Mouse (Mus musculus) lung, postnatal 10 days (tissue): Measurements from ENCODE around the gene Bmper.
A peak's percentile ranks its signal among the peaks of the same experiment; 100 is the strongest.

ENCODE experiments used
- DNase-seq: peaks from one replicate; pipeline ENCODE4 v3.0.0; 2021

Bmper gene

GRCm38 (mm10) chr9:23444975-23445374, 222.1 kb downstream of the Bmper start:
- no peak for DNase-seq

DNA sequence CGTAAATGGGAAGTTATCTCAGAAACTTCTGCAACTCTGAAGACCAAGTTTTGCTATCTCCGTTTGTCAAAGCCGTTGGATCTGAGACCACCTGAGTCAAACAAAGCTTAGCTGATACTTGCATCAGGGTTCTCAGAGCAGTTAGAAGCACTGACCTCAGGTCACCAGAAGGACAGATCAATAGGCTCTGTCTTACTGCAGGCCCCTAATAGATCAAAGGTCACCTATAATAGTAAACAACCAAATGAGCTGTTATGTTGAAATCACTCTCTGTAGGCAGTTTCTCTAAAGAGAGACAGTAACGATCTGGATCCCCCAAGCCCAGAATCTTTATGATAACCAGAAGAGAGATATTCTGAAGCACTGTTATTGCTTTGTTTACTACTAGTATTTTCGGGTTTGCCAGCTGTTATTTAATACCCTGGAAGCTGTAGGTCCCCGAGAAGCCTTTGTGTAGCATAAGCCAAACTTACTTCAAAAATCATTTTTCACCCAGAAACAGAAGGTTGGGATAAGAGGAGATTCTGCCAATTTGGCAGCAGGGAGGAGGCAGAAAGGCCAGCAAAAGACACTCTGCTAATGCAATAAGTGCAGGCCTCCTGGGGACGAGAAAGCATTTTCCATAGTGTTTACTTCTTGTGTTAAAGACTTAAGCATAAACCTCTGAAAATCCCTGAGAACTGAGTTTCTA, 224.5 kb downstream of the Bmper start:
- peak; percentile 6 for DNase-seq

DNA sequence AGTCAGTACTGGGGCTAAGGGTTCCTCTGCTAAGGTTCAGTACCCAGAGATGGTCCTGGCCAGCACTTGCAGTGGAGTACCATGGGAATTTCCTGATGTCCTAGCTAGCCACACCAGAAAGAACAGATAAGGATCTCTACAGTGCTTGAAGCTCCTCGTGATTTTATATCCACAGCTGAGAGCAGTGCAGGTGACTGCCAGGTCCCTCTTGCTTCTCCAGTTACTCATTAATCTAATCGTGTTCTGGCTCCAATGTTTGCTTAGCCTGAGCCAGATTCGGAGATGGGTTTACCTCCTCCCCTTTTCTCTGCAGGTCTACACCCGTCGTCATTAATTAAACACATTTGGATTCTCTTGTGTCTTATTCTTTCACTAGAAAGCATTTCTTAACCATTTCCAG, 230.4 kb downstream of the Bmper start:
- no peak for DNase-seq

DNA sequence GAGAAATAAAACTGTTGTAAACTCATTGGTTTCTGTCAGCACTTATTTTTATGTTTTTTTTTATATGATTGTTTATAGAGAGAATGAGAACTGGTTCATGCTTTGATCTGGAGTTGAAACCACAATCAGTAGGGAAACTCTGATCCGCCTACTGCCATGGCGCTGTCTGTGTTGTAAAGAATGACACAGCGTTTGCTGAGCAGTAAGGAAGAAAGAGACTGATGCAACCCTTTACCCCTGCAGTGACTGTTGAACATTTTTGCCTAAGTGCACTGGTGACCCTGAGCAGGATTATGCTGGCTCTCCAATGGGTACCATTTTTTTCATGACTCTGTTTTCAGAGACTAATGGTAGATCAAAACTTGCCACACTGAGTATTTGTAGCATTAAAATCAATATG, 234.3 kb downstream of the Bmper start:
- DNase-seq = no peak

- peak; percentile 41 for DNase-seq
These were observed 237.8 kb downstream of the Bmper start for GRCm38 (mm10) chr9:23460721-23461120.

DNA sequence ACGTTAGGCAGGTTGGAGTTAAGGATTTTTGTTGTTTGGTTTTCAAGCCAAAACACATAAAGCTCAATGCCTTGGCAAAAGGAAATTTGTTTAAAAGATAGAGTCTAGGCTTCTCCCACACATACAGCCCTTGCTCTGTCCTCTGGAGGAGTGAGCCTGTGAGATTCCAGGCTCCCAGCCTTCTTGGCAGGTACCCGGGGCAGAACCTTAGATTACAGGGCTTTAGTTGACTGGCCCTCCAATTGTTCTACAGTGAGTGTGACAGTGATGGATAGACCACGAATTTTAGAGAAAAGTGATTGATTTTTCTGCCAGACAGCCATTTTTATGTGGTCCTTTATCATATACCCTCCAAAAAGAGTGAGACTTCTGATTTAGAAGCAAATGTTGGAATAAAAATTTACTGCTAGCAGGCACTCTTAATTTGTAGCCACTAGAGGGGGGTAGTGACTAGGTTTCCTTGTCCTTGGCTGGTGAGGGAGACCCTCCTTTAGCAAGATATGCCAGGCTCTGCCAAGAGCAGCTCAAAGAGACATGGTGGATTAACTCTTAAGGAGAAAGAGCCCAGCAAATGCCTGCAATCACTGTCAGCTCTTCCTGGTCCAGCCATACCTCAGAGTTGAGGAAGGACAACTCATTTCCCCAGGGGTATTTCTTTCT, 240.2 kb downstream of the Bmper start:
- DNase-seq = peak; percentile 62

DNA sequence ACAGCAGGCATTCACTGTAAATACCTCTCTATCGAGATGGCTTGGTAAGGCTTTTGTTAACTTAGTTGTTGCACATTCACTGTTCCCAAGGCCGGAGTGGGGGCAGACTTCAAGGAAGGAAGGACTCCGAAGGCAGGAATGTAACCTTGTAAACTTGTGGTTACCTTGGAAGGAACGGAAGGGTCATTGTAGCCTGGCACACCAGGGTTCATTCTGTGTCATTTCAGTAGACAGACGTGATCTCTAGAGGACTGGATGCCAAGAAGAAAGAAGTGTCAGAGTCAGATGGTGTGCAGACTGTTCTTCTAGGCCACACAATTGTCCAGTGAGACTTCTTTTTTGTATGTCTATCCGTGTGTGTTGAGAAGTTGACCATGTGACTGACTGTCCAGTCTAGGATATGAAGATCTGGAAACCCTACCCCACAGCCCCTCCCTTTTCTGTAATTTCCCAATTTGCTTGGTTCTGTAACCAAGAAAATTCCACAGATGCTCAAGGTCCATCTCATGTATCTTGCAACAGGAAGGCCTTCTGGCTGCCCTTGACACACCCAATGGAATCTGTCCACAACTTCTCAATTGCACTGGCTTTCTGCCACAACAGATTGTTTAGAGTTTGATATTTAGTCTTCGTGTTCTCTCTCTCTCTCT, 242.2 kb downstream of the Bmper start:
- peak; percentile 63 for DNase-seq

DNA sequence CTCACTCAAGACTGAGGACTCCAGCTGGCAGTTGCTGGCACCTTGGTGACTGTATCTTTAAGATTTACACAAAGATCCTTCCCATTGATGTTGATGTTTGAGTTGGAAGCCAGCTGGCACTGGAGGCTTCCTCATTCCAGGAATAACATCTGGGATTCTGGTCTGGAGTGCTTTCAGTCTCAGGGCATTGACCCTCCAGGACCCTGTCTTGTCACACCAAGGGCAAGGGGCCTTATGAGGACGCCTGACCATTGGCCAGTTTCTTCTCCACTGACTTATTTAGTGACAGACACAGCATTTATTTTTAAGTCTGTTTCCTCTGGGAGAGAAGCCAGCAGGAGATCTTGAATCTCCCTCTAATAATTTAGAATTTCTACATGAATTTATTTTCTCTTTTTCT, 247.0 kb downstream of the Bmper start:
- DNase-seq = peak; percentile 70

DNA sequence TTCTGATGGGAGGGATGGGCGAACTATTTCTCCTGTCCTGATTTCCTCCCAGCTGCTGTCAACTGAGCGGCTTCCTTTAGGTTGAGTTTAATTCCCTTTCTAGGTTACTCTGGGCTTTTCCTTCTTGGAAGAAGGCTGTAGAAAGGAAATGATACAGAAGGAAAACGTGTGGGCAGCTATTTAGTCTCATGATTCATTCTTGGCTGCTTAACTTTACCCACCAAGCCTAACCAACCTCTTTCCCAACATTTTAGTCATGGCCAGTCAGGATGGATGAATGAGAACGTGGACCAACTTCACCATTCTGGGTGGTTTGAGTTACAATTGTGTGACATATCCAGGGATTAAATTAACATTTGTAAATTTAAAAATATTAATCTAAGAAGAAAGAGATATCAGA, 263.0 kb downstream of the Bmper start:
- DNase-seq = no peak

- no peak for DNase-seq
These were observed 264.0 kb downstream of the Bmper start for GRCm38 (mm10) chr9:23486725-23487378.

DNA sequence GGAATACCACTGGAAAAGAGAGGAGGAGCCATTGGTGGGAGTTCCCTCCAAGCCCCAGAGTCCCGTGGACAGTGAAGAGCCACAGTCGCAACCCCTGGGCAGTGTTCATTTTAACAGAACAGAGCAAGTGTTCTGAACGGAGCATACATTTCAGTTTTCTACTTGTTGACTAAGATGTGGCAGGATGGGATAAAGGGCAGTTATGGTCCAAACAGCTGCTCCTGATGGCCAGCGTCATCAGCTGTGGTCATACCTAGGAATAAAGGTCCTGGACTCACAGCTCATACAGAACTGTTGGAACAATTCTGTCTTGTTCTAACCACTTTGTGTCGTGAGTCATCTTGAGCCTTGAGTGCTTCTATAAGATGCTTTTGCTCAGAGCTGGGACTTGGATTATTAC, 265.4 kb downstream of the Bmper start:
- no peak for DNase-seq

DNA sequence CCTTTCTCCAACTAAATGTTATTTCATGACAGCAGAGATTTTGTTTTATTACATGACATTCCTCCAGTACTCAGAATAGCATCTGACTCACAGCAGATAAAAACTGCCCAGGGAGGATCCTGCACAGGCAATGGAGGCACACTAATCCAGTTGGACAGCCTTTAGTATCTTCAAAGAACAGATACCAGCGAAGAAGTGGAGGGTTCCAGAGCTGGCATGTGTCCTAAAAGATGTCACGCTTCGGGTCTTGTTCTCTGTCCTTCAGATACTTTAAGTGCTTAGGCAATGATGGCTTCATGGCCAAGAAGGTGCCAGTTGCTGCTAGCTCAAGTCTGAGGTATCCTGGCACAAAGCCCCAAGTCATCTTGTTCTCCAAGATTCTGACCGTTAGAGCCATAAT, 272.5 kb downstream of the Bmper start:
- no peak for DNase-seq

- no peak for DNase-seq
These were observed 274.8 kb downstream of the Bmper start for GRCm38 (mm10) chr9:23497626-23498025.

GRCm38 (mm10) chr9:23533870-23534269, 311.0 kb downstream of the Bmper start:
- DNase-seq = no peak
